Mouse (Mus musculus) embryonic facial prominence, embryonic 12.5 days (tissue): ENCODE data around the gene Creb5. TPM values are rescaled to one million over a fixed set of nuclear protein-coding genes. Genes with fewer than 3 reads are reported as not detected.

Experiments used
- ATAC-seq: fragments of 200-750 bp; cut with Nextera tagmentation; 2 replicates; pipeline ENCODE4 v1.8.0; 2017; ENCODE audit not compliant: insufficient number of reproducible peaks, insufficient read depth, low FRiP score, low TSS enrichment
- H3K27ac ChIP-seq: fragments of 300-500 bp; sonication (generic); 2 replicates; pipeline ENCODE4 v1.5.1; 2016; ENCODE audit warnings: mild to moderate bottlenecking
- H3K27me3 ChIP-seq: fragments of 300-500 bp; sonication (generic); 2 replicates; pipeline ENCODE4 v1.6.1; 2016; ENCODE audit warnings: mild to moderate bottlenecking, moderate library complexity
- H3K36me3 ChIP-seq: fragments of 300-500 bp; sonication (generic); 2 replicates; pipeline ENCODE4 v1.6.1; 2016; ENCODE audit warnings: mild to moderate bottlenecking
- H3K4me1 ChIP-seq: fragments of 300-500 bp; sonication (generic); 2 replicates; pipeline ENCODE4 v1.6.1; 2016
- H3K4me2 ChIP-seq: fragments of 300-500 bp; sonication (generic); replicated peaks from 2 replicates; pipeline ENCODE4 v1.6.1; 2016; ENCODE audit warnings: mild to moderate bottlenecking, moderate library complexity
- H3K4me3 ChIP-seq: fragments of 300-500 bp; sonication (generic); 2 replicates; pipeline ENCODE4 v1.5.1; 2016; ENCODE audit warnings: mild to moderate bottlenecking
- H3K9ac ChIP-seq: fragments of 300-500 bp; sonication (generic); 2 replicates; pipeline ENCODE4 v1.6.1; 2016; ENCODE audit warnings: mild to moderate bottlenecking, moderate library complexity
- H3K9me3 ChIP-seq: fragments of 300-500 bp; sonication (generic); 2 replicates; pipeline ENCODE4 v1.6.1; 2016; ENCODE audit warnings: mild to moderate bottlenecking, moderate library complexity
- WGBS: fragments of 180-500 bp; shearing (Covaris S2); methylation state at CpG from one replicate; pipeline ENCODE4 v1.1.7; 2016; 5-methylcytosine and 5-hydroxymethylcytosine counted together
- polyA plus RNA-seq: library from polyadenylated mRNA; unstranded; fragments of >200 nt; fragmentation: Nextera tagmentation; extraction: Ambion mirVana; gene quantifications from 2 replicates; pipeline ENCODE4 v1.2.1, GENCODE M21; 2016

The Creb5 gene
- polyA plus RNA-seq, 1 experiment from 2014 or later = 30.3 TPM

GRCm38 (mm10) chr6:53641633-53642605, 354.8 kb downstream of the Creb5 start:
- H3K9ac ChIP-seq = no peak overlapping the region
- no peaks in the 10 kb centered on the region for H3K27me3 ChIP-seq
- H3K27ac ChIP-seq = no peak overlapping the region
- WGBS = 80% methylated on average over 30 of the region's 30 CpGs
- no peak for ATAC-seq
- H3K4me1 ChIP-seq = peaks cover 19% of the 10 kb centered on the region
- H3K36me3 ChIP-seq = no peaks in the 10 kb centered on the region
- no peaks in the 10 kb centered on the region for H3K9me3 ChIP-seq
- H3K4me3 ChIP-seq = no peak overlapping the region
- H3K4me2 ChIP-seq = no peak overlapping the region

DNA sequence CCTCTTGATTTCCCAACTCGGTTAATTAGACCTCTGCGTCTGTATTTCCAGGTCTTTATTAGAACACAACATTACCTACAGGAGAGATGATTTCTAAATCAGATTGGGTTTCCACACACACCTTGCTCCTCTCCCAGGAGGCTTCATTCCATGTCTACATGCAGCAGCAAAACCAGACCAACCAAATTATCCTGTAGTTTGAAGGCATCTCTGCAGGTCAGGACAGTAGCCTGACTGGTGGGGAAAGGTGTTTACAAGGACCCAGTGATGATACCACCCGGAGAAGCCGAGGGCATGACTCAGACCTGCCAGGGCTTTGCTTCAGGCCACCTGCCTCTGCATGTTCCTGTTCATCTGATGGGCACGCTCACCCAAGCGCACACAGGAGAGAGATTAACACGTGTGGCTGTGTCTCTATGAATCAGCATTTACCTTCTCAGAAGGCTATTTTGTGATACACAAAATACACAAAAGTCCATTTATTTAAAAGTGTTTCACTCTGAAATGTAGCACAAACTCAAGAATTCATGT, 355.8 kb downstream of the Creb5 start:
- ATAC-seq = no peak
- WGBS = 80% methylated on average over 7 of the region's 7 CpGs
- Histone ChIP-seq H3K36me3 (no peaks in the 10 kb centered on the region), H3K9me3 (no peaks in the 10 kb centered on the region), H3K4me3 (no peak overlapping the region), H3K4me1 (peaks cover 15% of the 10 kb centered on the region), H3K27ac (no peak overlapping the region), H3K4me2 (no peak overlapping the region), H3K9ac (no peak overlapping the region), H3K27me3 (no peaks in the 10 kb centered on the region)

- H3K27ac ChIP-seq = no peak overlapping the region
- no peak overlapping the region for H3K9ac ChIP-seq
- H3K27me3 ChIP-seq = no peaks in the 10 kb centered on the region
- no peaks in the 10 kb centered on the region for H3K36me3 ChIP-seq
- H3K9me3 ChIP-seq = no peaks in the 10 kb centered on the region
- no peak overlapping the region for H3K4me2 ChIP-seq
- no peak for ATAC-seq
- 77% methylated on average over 5 of the region's 5 CpGs for WGBS
- peaks cover 9% of the 10 kb centered on the region for H3K4me1 ChIP-seq
- no peak overlapping the region for H3K4me3 ChIP-seq
These were observed 356.4 kb downstream of the Creb5 start for GRCm38 (mm10) chr6:53643481-53643880.

GRCm38 (mm10) chr6:53644056-53644455, 357.0 kb downstream of the Creb5 start:
- no peaks in the 10 kb centered on the region for H3K9me3 ChIP-seq
- H3K27me3 ChIP-seq = no peaks in the 10 kb centered on the region
- no peak overlapping the region for H3K9ac ChIP-seq
- H3K4me3 ChIP-seq = no peak overlapping the region
- ATAC-seq = no peak
- no peak overlapping the region for H3K27ac ChIP-seq
- H3K36me3 ChIP-seq = no peaks in the 10 kb centered on the region
- H3K4me2 ChIP-seq = no peak overlapping the region
- H3K4me1 ChIP-seq = peaks cover 5% of the 10 kb centered on the region; the same call in 1 of the 2 replicates
- 76% methylated on average over 6 of the region's 6 CpGs for WGBS

GRCm38 (mm10) chr6:53644971-53645370, 357.9 kb downstream of the Creb5 start:
- H3K36me3 ChIP-seq = no peaks in the 10 kb centered on the region
- H3K4me2 ChIP-seq = no peak overlapping the region
- no peak overlapping the region for H3K4me3 ChIP-seq
- no peak overlapping the region for H3K27ac ChIP-seq
- H3K9ac ChIP-seq = no peak overlapping the region
- ATAC-seq = no peak
- 92% methylated on average over 7 of the region's 7 CpGs for WGBS
- H3K27me3 ChIP-seq = no peaks in the 10 kb centered on the region
- H3K9me3 ChIP-seq = no peaks in the 10 kb centered on the region
- H3K4me1 ChIP-seq = peaks cover 5% of the 10 kb centered on the region; the same call in 1 of the 2 replicates

GRCm38 (mm10) chr6:53649782-53650181, 362.7 kb downstream of the Creb5 start:
- H3K36me3 ChIP-seq = no peaks in the 10 kb centered on the region
- H3K4me1 ChIP-seq = peaks cover 11% of the 10 kb centered on the region
- no peaks in the 10 kb centered on the region for H3K27me3 ChIP-seq
- WGBS = 89% methylated on average over 1 of the region's 1 CpGs
- H3K4me3 ChIP-seq = no peak overlapping the region
- no peak overlapping the region for H3K27ac ChIP-seq
- no peaks in the 10 kb centered on the region for H3K9me3 ChIP-seq
- H3K4me2 ChIP-seq = no peak overlapping the region
- H3K9ac ChIP-seq = no peak overlapping the region
- no peak for ATAC-seq

DNA sequence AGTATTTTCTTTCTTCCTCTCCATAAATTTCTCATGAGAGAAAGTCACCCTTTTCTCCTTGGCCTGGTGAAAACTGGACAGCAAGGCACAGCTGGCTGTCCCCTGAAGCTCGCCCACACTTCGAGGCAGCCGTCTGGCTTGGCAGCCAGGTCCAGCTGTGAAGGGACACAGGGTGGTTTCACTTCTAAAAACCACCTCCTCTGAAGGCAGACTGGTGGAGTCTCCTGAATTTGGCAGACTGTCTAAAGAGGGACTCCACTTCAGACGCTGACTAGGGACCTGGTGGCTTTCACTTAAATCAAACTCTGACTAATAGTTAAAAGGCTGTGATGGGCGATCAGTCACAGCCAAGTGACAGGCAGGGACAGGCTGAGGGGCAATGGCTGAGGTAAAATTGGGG, 365.6 kb downstream of the Creb5 start:
- no peaks in the 10 kb centered on the region for H3K27me3 ChIP-seq
- H3K4me2 ChIP-seq = no peak overlapping the region
- 74% methylated on average over 5 of the region's 5 CpGs for WGBS
- no peak overlapping the region for H3K27ac ChIP-seq
- H3K4me3 ChIP-seq = no peak overlapping the region
- H3K9me3 ChIP-seq = no peaks in the 10 kb centered on the region
- no peak for ATAC-seq
- no peaks in the 10 kb centered on the region for H3K36me3 ChIP-seq
- peaks cover 15% of the 10 kb centered on the region for H3K4me1 ChIP-seq
- no peak overlapping the region for H3K9ac ChIP-seq

- WGBS = 72% methylated on average over 8 of the region's 8 CpGs
- H3K27me3 ChIP-seq = no peaks in the 10 kb centered on the region
- no peaks in the 10 kb centered on the region for H3K36me3 ChIP-seq
- H3K9me3 ChIP-seq = no peaks in the 10 kb centered on the region
- no peak overlapping the region for H3K9ac ChIP-seq
- H3K4me3 ChIP-seq = no peak overlapping the region
- ATAC-seq = no peak
- no peak overlapping the region for H3K4me2 ChIP-seq
- peaks cover 15% of the 10 kb centered on the region for H3K4me1 ChIP-seq
- peak overlapping the region; percentile 50; the same call in 1 of the 2 replicates for H3K27ac ChIP-seq
These were observed 366.8 kb downstream of the Creb5 start for GRCm38 (mm10) chr6:53653706-53654360.

- no peak for ATAC-seq
- Histone ChIP-seq H3K4me3 (no peak overlapping the region), H3K36me3 (no peaks in the 10 kb centered on the region), H3K27me3 (no peaks in the 10 kb centered on the region), H3K4me1 (peaks cover 15% of the 10 kb centered on the region), H3K27ac (peak overlapping the region; percentile 50; the same call in 1 of the 2 replicates), H3K9ac (no peak overlapping the region), H3K4me2 (no peak overlapping the region), H3K9me3 (no peaks in the 10 kb centered on the region)
- WGBS = 58% methylated on average over 12 of the region's 12 CpGs
These were observed 367.3 kb downstream of the Creb5 start for GRCm38 (mm10) chr6:53654361-53654824.

DNA sequence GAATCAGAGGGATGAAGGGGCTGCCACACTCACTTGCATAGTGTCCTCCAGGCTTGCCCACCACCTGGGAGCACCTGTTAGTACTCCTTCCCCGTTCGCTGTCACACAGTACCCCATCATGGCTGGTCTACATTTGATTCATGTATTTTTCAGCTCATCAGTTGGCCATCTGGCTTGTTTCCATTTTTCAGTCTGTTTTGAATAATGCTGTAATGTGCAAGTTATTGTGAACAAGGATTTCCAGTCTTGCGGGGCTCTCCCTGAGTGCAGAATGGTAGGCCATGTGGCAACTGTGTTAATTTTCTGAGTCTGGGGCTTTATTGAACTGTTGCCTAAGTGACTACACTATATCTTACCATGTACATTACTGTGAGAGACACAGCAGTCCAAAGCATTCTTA, 369.4 kb downstream of the Creb5 start:
- H3K4me1 ChIP-seq = peaks cover 15% of the 10 kb centered on the region
- no peaks in the 10 kb centered on the region for H3K27me3 ChIP-seq
- no peak overlapping the region for H3K4me3 ChIP-seq
- no peaks in the 10 kb centered on the region for H3K9me3 ChIP-seq
- H3K9ac ChIP-seq = no peak overlapping the region
- ATAC-seq = no peak
- WGBS = 73% methylated on average over 3 of the region's 3 CpGs
- H3K36me3 ChIP-seq = no peaks in the 10 kb centered on the region
- no peak overlapping the region for H3K27ac ChIP-seq
- no peak overlapping the region for H3K4me2 ChIP-seq

- no peaks in the 10 kb centered on the region for H3K9me3 ChIP-seq
- no peaks in the 10 kb centered on the region for H3K27me3 ChIP-seq
- WGBS = 67% methylated on average over 4 of the region's 4 CpGs
- H3K4me1 ChIP-seq = peaks cover 15% of the 10 kb centered on the region
- H3K4me2 ChIP-seq = no peak overlapping the region
- H3K36me3 ChIP-seq = no peaks in the 10 kb centered on the region
- no peak overlapping the region for H3K9ac ChIP-seq
- H3K4me3 ChIP-seq = no peak overlapping the region
- H3K27ac ChIP-seq = no peak overlapping the region
- no peak for ATAC-seq
These were observed 370.4 kb downstream of the Creb5 start for GRCm38 (mm10) chr6:53657483-53657882.
